Mouse (Mus musculus): ENCODE data around the gene Blm.

DNA sequence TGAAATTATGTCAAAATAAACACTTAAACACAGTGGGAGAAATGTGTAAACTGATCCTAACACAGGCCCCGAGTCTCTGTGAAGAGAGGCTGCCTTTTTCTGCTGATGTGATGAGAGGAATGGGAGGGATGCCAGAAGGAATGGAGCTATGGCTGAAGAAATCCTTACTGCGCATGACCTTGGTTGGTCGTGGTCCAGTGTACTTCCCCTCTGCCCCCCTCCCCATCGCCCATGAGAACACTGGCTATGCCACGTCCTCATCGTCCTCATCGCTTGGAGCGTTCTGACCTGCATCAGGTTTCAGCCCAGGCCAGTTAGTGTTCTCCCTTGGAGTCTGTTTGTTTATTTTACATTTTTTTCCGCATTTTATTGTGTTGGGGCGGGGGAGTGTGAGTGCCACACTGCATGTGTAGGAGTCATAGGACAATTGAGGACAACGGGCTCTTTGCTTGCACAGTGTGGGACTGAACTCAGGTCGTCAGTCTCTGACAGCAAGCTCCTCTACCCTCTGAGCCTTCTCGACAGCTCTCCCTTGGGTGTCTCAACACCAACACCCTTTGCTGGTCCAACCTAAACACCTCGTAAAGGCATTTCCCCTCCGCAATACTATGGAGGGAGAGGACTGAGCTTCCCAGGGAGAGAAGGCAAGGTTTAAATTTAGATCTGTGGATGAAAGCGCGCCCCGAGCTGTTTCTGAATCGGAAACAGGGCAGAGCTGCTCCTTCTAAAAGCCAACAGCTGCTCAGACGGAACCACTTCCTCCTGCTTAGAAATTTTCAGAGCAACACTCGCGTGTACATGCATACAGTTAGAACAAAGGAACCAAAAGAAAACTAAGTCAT lies 19.5 kb upstream of the Blm start:
- TF ChIP-seq GATA1 (IDR thresholded peaks at IDR 0.05; ENCODE audit: borderline replicate concordance, low read length) (no peak), FLI1 (IDR thresholded peaks at IDR 0.05; ENCODE audit: low read length) (no peak)
